Mouse (Mus musculus): ENCODE results near the gene Tmem125. TPM values are rescaled to one million over a fixed set of nuclear protein-coding genes. Genes with fewer than 3 reads are reported as not detected.
A peak's percentile ranks its signal among the peaks of the same experiment; 100 is the strongest.

The Tmem125 gene
- total and polyA plus RNA-seq, 2 experiments from 2014 or later, result 0.29 TPM; not detected in 1

- no peak for TF ChIP-seq CTCF (IDR thresholded peaks at IDR 0.05; ENCODE audit: low read depth)
- 80% methylated on average over 14 of the region's 14 CpGs for WGBS
- H3K27me3 ChIP-seq (ENCODE audit: insufficient read depth, low read length), result no peaks in the 10 kb centered on the region
- H3K4me3 ChIP-seq (ENCODE audit: low read depth, low read length), result no peak overlapping the region
- H3K9me3 ChIP-seq (ENCODE audit: low read length), result no peaks in the 10 kb centered on the region
- no peak overlapping the region for H3K27ac ChIP-seq (ENCODE audit: low read depth, low read length)
- no peaks in the 10 kb centered on the region for H3K36me3 ChIP-seq (ENCODE audit: insufficient read depth)
- DNase-seq (no peak), ATAC-seq (no peak)
- H3K9ac ChIP-seq, result no peak overlapping the region
- H3K4me2 ChIP-seq (ENCODE audit: low read depth), result no peak overlapping the region
- peaks cover 5% of the 10 kb centered on the region; the same call in 1 of the 2 replicates for H3K4me1 ChIP-seq (ENCODE audit: insufficient read depth)
Measured at GRCm38 (mm10) chr4:118544441-118545127, 740 bp upstream of the Tmem125 start.

- Histone ChIP-seq H3K36me3 (ENCODE audit: insufficient read depth) (no peaks in the 10 kb centered on the region), H3K27ac (ENCODE audit: low read depth, low read length) (no peak overlapping the region), H3K4me3 (ENCODE audit: low read depth, low read length) (peak overlapping the region; percentile 24), H3K27me3 (ENCODE audit: insufficient read depth, low read length) (no peaks in the 10 kb centered on the region), H3K9me3 (ENCODE audit: low read length) (no peaks in the 10 kb centered on the region), H3K9ac (no peak overlapping the region), H3K4me1 (ENCODE audit: insufficient read depth) (peaks cover 5% of the 10 kb centered on the region; the same call in 1 of the 2 replicates), H3K4me2 (ENCODE audit: low read depth) (peak overlapping the region; percentile 53)
- DNase-seq (no peak), ATAC-seq (no peak)
- no peak for TF ChIP-seq CTCF (IDR thresholded peaks at IDR 0.05; ENCODE audit: low read depth)
- 17% methylated on average over 13 of the region's 13 CpGs for WGBS
Measured at GRCm38 (mm10) chr4:118543158-118543530, 700 bp downstream of the Tmem125 start.

DNA sequence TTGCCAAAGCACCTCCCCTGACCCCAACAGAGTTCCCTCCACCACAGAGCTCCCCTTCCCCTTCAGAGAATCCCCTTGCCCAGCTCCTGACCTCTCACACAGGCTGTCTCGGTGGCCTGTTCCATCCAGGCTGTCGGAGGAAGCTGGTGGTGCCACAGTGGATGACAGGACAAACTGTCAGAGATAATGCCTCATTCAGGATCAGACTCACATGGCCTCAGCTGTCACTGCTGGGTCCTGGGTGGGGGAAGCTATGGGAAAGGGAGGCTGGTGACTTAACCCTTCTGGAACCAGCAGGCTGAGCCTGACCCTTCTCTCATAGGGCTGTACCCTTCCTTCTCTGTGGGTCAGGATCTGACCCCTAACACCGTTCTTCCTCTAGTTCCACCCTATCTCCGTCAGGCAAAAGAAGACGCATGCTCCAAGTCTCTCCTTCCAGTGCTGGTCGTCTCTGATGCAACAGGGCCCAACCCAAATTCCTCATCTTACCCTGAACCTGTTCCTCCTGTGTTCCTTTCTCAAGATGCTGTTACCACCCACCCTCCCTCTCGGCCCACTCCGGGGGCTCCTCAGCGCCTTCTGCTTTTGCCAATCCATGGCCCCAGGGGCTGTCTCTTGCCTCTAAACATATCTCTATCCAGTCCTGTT is 1.2 kb downstream of the Tmem125 start:
- H3K27ac ChIP-seq (ENCODE audit: low read depth, low read length), result no peak overlapping the region
- H3K4me3 ChIP-seq (ENCODE audit: low read depth, low read length), result no peak overlapping the region
- DNase-seq (no peak), ATAC-seq (no peak)
- no peak overlapping the region for H3K4me2 ChIP-seq (ENCODE audit: low read depth)
- H3K36me3 ChIP-seq (ENCODE audit: insufficient read depth), result no peaks in the 10 kb centered on the region
- H3K9me3 ChIP-seq (ENCODE audit: low read length), result no peaks in the 10 kb centered on the region
- no peak overlapping the region for H3K9ac ChIP-seq
- TF ChIP-seq CTCF (IDR thresholded peaks at IDR 0.05; ENCODE audit: low read depth), result no peak
- H3K27me3 ChIP-seq (ENCODE audit: insufficient read depth, low read length), result no peaks in the 10 kb centered on the region
- 72% methylated on average over 9 of the region's 9 CpGs for WGBS
- peaks cover 5% of the 10 kb centered on the region; the same call in 1 of the 2 replicates for H3K4me1 ChIP-seq (ENCODE audit: insufficient read depth)

- H3K27ac ChIP-seq (ENCODE audit: low read depth, low read length), result no peak overlapping the region
- no peak for ATAC-seq
- H3K9ac ChIP-seq, result no peak overlapping the region
- H3K4me1 ChIP-seq (ENCODE audit: insufficient read depth), result peaks cover 5% of the 10 kb centered on the region; the same call in 1 of the 2 replicates
- no peak for DNase-seq
- TF ChIP-seq CTCF (IDR thresholded peaks at IDR 0.05; ENCODE audit: low read depth), result no peak
- H3K4me3 ChIP-seq (ENCODE audit: low read depth, low read length), result no peak overlapping the region
- no peaks in the 10 kb centered on the region for H3K27me3 ChIP-seq (ENCODE audit: insufficient read depth, low read length)
- H3K9me3 ChIP-seq (ENCODE audit: low read length), result no peaks in the 10 kb centered on the region
- no peak overlapping the region for H3K4me2 ChIP-seq (ENCODE audit: low read depth)
- H3K36me3 ChIP-seq (ENCODE audit: insufficient read depth), result no peaks in the 10 kb centered on the region
- 10% methylated on average over 10 of the region's 10 CpGs for WGBS
Measured at GRCm38 (mm10) chr4:118539904-118540303, 3.9 kb downstream of the Tmem125 start.

- no peak for TF ChIP-seq CTCF (IDR thresholded peaks at IDR 0.05; ENCODE audit: low read depth)
- ATAC-seq (no peak), DNase-seq (no peak)
- WGBS, result 45% methylated on average over 6 of the region's 6 CpGs
- H3K27me3 ChIP-seq (ENCODE audit: insufficient read depth, low read length), result no peaks in the 10 kb centered on the region
- no peak overlapping the region for H3K27ac ChIP-seq (ENCODE audit: low read depth, low read length)
- no peaks in the 10 kb centered on the region for H3K4me1 ChIP-seq (ENCODE audit: insufficient read depth)
- no peaks in the 10 kb centered on the region for H3K36me3 ChIP-seq (ENCODE audit: insufficient read depth)
- H3K4me3 ChIP-seq (ENCODE audit: low read depth, low read length), result no peak overlapping the region
- H3K9ac ChIP-seq, result no peak overlapping the region
- H3K9me3 ChIP-seq (ENCODE audit: low read length), result no peaks in the 10 kb centered on the region
- H3K4me2 ChIP-seq (ENCODE audit: low read depth), result no peak overlapping the region
Measured at GRCm38 (mm10) chr4:118537801-118538200, 6.0 kb downstream of the Tmem125 start.

DNA sequence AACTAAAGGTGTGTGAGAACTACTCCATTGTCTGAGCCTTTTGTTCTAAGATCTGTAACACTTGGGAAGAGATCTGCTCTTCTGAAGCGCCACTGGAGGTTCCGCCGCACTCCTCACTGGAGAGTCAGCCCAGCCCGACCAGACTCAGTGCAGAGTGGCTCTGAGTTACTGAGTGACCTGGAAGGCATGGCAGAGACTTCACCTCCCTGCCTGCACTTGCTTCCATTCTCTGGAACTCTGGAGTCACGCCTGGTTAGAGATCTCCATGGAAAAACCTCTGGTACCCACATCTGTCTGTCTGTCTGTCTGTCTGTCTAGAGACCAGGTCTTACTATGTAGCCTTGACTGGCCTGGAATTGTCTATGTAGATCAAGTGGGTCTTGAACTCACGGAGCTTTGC is 8.2 kb downstream of the Tmem125 start:
- Histone ChIP-seq H3K27ac (ENCODE audit: low read depth, low read length) (no peak overlapping the region), H3K4me2 (ENCODE audit: low read depth) (no peak overlapping the region), H3K36me3 (ENCODE audit: insufficient read depth) (no peaks in the 10 kb centered on the region), H3K4me3 (ENCODE audit: low read depth, low read length) (no peak overlapping the region), H3K27me3 (ENCODE audit: insufficient read depth, low read length) (no peaks in the 10 kb centered on the region), H3K9me3 (ENCODE audit: low read length) (no peaks in the 10 kb centered on the region), H3K9ac (no peak overlapping the region), H3K4me1 (ENCODE audit: insufficient read depth) (no peaks in the 10 kb centered on the region)
- DNase-seq, result no peak
- 89% methylated on average over 6 of the region's 6 CpGs for WGBS
- no peak for TF ChIP-seq CTCF (IDR thresholded peaks at IDR 0.05; ENCODE audit: low read depth)
- no peak for ATAC-seq

DNA sequence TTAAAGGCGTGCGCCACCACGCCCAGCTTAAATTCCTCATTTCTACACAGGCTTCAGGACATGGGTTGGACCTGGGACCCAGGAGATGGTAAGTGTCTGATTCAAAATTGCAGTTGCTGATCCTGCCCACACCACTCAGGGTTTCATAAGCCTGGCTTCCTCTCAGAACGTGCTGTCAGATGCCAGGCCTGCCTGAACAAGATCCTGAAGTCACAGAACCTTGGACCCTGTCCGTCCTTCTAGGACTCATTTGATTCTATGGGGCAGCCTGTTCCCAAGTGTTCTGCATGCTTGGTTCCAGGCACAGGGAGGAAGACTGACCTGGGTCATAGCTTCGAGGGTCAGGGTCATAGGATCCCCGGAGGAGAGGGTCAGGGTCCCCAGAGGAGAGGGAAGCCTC is 10.2 kb downstream of the Tmem125 start:
- H3K36me3 ChIP-seq (ENCODE audit: insufficient read depth), result no peaks in the 10 kb centered on the region

More for the DNA sequence above, 10.2 kb downstream of the Tmem125 start:
- TF ChIP-seq CTCF (IDR thresholded peaks at IDR 0.05; ENCODE audit: low read depth), result no peak
- H3K9me3 ChIP-seq (ENCODE audit: low read length), result no peaks in the 10 kb centered on the region
- no peak overlapping the region for H3K9ac ChIP-seq
- H3K4me1 ChIP-seq (ENCODE audit: insufficient read depth), result no peaks in the 10 kb centered on the region
- no peak overlapping the region for H3K4me3 ChIP-seq (ENCODE audit: low read depth, low read length)
- no peak overlapping the region for H3K4me2 ChIP-seq (ENCODE audit: low read depth)
- ATAC-seq, result no peak
- WGBS, result 88% methylated on average over 7 of the region's 7 CpGs
- no peaks in the 10 kb centered on the region for H3K27me3 ChIP-seq (ENCODE audit: insufficient read depth, low read length)
- no peak overlapping the region for H3K27ac ChIP-seq (ENCODE audit: low read depth, low read length)
- DNase-seq, result no peak
